Mouse (Mus musculus) myocyte (in vitro differentiated cells): ENCODE data around the gene Hbq1b. TPM values are rescaled to one million over a fixed set of nuclear protein-coding genes. Genes with fewer than 3 reads are reported as not detected.
"Not testable (repeated sequence)": the region's sequence is repeated elsewhere in the genome, so short reads cannot be mapped to it uniquely, and the experiment has no call there.

Experiments used
- H3K27me3 ChIP-seq: one replicate; pipeline ENCODE4 v1.6.1; 2011; ENCODE audit not compliant: control insufficient read depth, insufficient read depth, insufficient read length
- H3K36me3 ChIP-seq: one replicate; pipeline ENCODE4 v1.6.1; 2011; ENCODE audit not compliant: control insufficient read depth, insufficient read depth
- H3K4me2 ChIP-seq: one replicate; pipeline ENCODE4 v1.6.1; 2011; ENCODE audit warnings: low read depth, control low read depth
- H3K4me3 ChIP-seq: one replicate; pipeline ENCODE4 v1.5.1; 2011; ENCODE audit warnings: mild to moderate bottlenecking, control low read depth, moderate library complexity
- H3K79me2 ChIP-seq: one replicate; pipeline ENCODE4 v1.6.1; 2011; ENCODE audit not compliant: control insufficient read depth, insufficient read depth
- H3ac ChIP-seq: one replicate; pipeline ENCODE4 v1.6.1; 2011; ENCODE audit not compliant: control insufficient read depth, insufficient read length
- CEBPB ChIP-seq: IDR thresholded peaks from 2 replicates; pipeline ENCODE4 v1.6.1; 2011; ENCODE audit warnings: mild to moderate bottlenecking, moderate library complexity; ENCODE audit not compliant: poor library complexity, insufficient read depth, severe bottlenecking
- E2F4 ChIP-seq: IDR thresholded peaks from one replicate; pipeline ENCODE4 v1.6.1; 2011; ENCODE audit warnings: mild to moderate bottlenecking, control low read depth, moderate library complexity; ENCODE audit not compliant: insufficient read depth
- MAX ChIP-seq: IDR thresholded peaks from one replicate; pipeline ENCODE4 v1.6.1; 2011; ENCODE audit warnings: low read depth, mild to moderate bottlenecking, control low read depth
- MYOD1 ChIP-seq, 3 experiments: IDR thresholded peaks; one replicate each; pipeline ENCODE4 v1.6.1; 2011; ENCODE audit warnings: control low read depth in 2 of 3, low read depth in 2 of 3, mild to moderate bottlenecking in 2 of 3, moderate library complexity in 1 of 3; ENCODE audit not compliant: insufficient read length in 2 of 3, control insufficient read depth in 1 of 3
- MYOG ChIP-seq, 3 experiments: IDR thresholded peaks; one replicate each; pipeline ENCODE4 v1.6.1; 2011; ENCODE audit warnings: control low read depth in 2 of 3, low read depth in 2 of 3, mild to moderate bottlenecking in 2 of 3; ENCODE audit not compliant: insufficient read length in 2 of 3, control insufficient read depth in 1 of 3, insufficient read depth in 1 of 3
- POLR2A ChIP-seq: IDR thresholded peaks from one replicate; pipeline ENCODE4 v1.6.1; 2011; ENCODE audit warnings: low read depth, mild to moderate bottlenecking, control low read depth, moderate library complexity; ENCODE audit not compliant: insufficient read length
- POLR2AphosphoS2 ChIP-seq: IDR thresholded peaks from one replicate; pipeline ENCODE4 v1.6.1; 2011; ENCODE audit warnings: low read depth, control low read depth; ENCODE audit not compliant: insufficient read length
- REST ChIP-seq: IDR thresholded peaks from one replicate; pipeline ENCODE4 v1.6.1; 2011; ENCODE audit warnings: mild to moderate bottlenecking, control low read depth, moderate library complexity; ENCODE audit not compliant: insufficient read depth, insufficient read length
- SRF ChIP-seq: IDR thresholded peaks from one replicate; pipeline ENCODE4 v1.6.1; 2011; ENCODE audit warnings: low read depth; ENCODE audit not compliant: control insufficient read depth, insufficient read length
- TCF12 ChIP-seq: IDR thresholded peaks from one replicate; pipeline ENCODE4 v1.6.1; 2011; ENCODE audit warnings: mild to moderate bottlenecking, control low read depth; ENCODE audit not compliant: poor library complexity, insufficient read depth, severe bottlenecking
- TCF3 ChIP-seq: IDR thresholded peaks from one replicate; pipeline ENCODE4 v1.6.1; 2011; ENCODE audit warnings: low read depth, control low read depth; ENCODE audit not compliant: insufficient read length
- USF1 ChIP-seq: IDR thresholded peaks from one replicate; pipeline ENCODE4 v1.6.1; 2011; ENCODE audit warnings: low read depth, mild to moderate bottlenecking, control low read depth, moderate library complexity
- polyA plus RNA-seq: library from polyadenylated mRNA; unstranded; fragments of >200 nt; fragmentation: generic; extraction: Trizol; gene quantifications from one replicate; pipeline ENCODE4 v1.2.1, GENCODE M21; 2012; ENCODE audit warnings: missing spikeins

The Hbq1b gene
- polyA plus RNA-seq, 1 experiment = 0.16 TPM

DNA sequence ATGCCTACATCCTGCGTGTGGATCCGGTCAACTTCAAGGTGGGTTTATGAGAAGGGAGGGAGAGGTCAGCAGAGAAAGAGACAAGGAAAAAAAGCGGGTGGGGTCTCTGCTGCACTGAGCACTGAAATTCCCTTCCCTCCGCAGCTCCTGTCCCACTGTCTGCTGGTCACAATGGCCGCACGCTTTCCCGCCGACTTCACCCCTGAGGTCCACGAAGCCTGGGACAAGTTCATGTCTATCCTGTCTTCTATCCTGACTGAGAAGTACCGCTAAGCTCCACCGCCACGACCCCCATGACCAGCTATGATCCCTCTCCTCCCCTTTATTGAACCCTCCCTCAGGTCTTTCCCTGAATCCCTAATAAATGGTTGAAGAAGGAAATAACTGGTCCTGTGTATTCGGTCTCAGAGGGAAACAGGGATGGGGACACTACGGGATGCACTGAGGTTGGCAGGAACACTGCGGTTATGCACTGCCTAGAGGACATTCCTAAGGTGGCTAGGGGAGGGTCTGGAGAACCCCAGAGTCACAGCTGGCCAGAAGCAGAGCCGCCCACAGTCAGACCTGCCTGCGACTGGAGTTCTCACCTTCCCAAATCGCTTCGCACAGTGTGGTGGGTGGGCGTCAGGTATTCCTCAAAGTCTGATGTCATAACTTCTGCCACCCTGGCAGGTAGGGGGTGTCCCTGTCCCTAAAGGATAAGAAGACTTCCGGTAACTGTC, 8.9 kb upstream of the Hbq1b start:
- TF ChIP-seq TCF3 (no peak), TCF12 (no peak), USF1 (no peak), E2F4 (no peak), CEBPB (no peak), POLR2AphosphoS2 (no peak), SRF (no peak), MAX (no peak), MYOG (IDR thresholded peaks at IDR 0.05; ENCODE audit: control insufficient read depth in 1 of 3, insufficient read depth in 1 of 3, insufficient read length in 2 of 3, low read depth in 2 of 3) (no peak)
- Histone ChIP-seq H3K27me3 (peaks cover 36% of the 10 kb centered on the region), H3K36me3 (no peaks in the 10 kb centered on the region), H3ac (no peak overlapping the region), H3K4me2 (no peak overlapping the region), H3K4me3 (no peak overlapping the region), H3K79me2 (no peaks in the 10 kb centered on the region)

DNA sequence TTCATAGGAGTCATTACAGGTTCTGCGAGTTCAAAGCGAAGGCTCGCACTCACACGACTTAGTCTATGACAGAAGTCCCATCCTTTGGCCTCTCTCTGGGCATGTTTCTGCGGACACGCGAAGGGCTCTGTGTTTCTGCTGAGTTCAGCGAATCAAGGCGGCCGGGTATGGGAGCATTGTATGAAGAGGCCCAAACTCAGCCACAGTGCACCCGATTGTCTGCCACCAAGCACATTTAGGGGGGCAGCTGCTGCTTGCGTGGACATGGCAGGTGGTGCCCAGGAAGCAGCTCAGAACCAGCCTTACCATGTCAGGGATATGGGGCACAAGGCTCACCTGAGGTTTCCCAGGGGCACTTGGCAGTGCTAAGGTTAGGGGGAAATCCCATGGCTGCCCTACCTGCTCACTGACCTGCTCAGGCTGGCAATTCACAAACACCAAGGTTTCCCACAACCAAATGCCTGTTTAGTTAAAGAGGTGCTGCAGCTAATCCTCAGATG, 8.3 kb upstream of the Hbq1b start:
- Histone ChIP-seq H3K36me3 (no peaks in the 10 kb centered on the region), H3K4me3 (no peak overlapping the region), H3K4me2 (no peak overlapping the region), H3K79me2 (no peaks in the 10 kb centered on the region), H3K27me3 (peaks cover 36% of the 10 kb centered on the region), H3ac (no peak overlapping the region)
- TF ChIP-seq POLR2AphosphoS2 = no peak
- TF ChIP-seq MYOD1 (IDR thresholded peaks at IDR 0.05; ENCODE audit: control insufficient read depth in 1 of 3, insufficient read length in 2 of 3, low read depth in 2 of 3) = no peak
- TF ChIP-seq MAX = no peak
- no peak for TF ChIP-seq E2F4
- TF ChIP-seq SRF = no peak
- TF ChIP-seq MYOG (IDR thresholded peaks at IDR 0.05; ENCODE audit: control insufficient read depth in 1 of 3, insufficient read depth in 1 of 3, insufficient read length in 2 of 3, low read depth in 2 of 3) = no peak
- no peak for TF ChIP-seq CEBPB
- no peak for TF ChIP-seq REST
- no peak for TF ChIP-seq TCF12
- no peak for TF ChIP-seq TCF3
- TF ChIP-seq POLR2A = no peak
- TF ChIP-seq USF1 = no peak

DNA sequence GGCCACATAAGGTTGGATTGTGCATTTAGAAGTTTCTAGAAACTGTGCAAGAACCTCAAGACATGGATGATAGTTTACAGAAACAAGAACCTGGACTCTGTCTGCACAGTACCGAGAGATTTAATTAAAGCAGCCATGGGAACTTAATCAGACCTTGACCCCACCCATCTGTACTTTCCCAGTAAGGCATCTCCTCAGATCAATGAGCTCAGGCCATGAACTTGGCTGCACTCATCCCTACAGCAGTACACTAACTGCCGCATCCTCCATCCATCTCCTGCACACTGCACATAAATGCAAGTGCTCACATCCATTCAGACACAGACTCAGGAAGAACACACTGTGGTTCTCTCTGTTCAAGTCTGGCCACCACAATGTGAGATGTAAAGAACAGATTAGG, 6.1 kb upstream of the Hbq1b start:
- no peak overlapping the region for H3K4me3 ChIP-seq
- H3K27me3 ChIP-seq = peaks cover 36% of the 10 kb centered on the region
- no peak overlapping the region for H3K4me2 ChIP-seq
- no peaks in the 10 kb centered on the region for H3K36me3 ChIP-seq
- no peaks in the 10 kb centered on the region for H3K79me2 ChIP-seq
- TF ChIP-seq E2F4 (no peak), POLR2AphosphoS2 (no peak)
- H3ac ChIP-seq = no peak overlapping the region

DNA sequence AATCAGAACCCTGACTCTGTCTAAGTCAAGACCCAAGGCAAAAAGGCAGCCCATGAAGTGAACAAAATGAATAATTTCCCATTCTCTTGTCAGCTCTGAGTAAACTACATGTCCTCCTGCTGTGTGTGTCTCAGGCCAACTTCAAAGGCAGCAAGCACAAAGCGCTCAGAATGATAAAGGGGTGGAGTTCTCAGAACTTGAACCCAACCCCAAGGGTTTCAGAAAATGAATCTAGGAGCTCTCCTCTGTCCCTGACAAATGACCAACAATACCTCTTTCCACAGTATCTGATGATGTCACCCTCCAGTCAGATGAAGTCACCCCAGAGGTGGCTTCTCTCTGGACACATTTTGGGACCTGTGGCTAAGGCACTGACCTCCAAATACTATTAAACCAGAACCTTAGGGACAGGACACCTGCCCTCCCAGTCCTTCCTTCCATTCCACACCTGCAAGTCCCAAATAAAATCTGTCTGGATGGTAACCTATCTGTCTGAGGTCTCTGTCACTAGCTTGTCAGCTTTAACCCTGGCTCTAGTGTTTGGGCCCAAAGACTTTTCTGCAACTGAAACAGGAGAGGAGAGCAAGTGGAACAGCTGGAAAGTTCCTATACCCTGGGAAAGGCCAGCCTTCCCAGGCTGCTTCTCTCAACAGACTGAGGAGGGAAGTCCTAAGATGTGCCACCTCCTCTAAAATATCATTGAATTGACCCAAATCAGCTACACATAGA, 5.2 kb upstream of the Hbq1b start:
- H3K36me3 ChIP-seq = no peaks in the 10 kb centered on the region
- H3K27me3 ChIP-seq = peaks cover 29% of the 10 kb centered on the region
- H3K4me2 ChIP-seq = no peak overlapping the region
- no peaks in the 10 kb centered on the region for H3K79me2 ChIP-seq
- TF ChIP-seq USF1 (no peak), TCF12 (no peak), E2F4 (no peak), SRF (no peak), TCF3 (no peak), MYOG (IDR thresholded peaks at IDR 0.05; ENCODE audit: control insufficient read depth in 1 of 3, insufficient read depth in 1 of 3, insufficient read length in 2 of 3, low read depth in 2 of 3) (no peak), POLR2A (no peak), POLR2AphosphoS2 (no peak), MAX (no peak), REST (no peak), CEBPB (no peak), MYOD1 (IDR thresholded peaks at IDR 0.05; ENCODE audit: control insufficient read depth in 1 of 3, insufficient read length in 2 of 3, low read depth in 2 of 3) (no peak)
- no peak overlapping the region for H3K4me3 ChIP-seq
- H3ac ChIP-seq = no peak overlapping the region

DNA sequence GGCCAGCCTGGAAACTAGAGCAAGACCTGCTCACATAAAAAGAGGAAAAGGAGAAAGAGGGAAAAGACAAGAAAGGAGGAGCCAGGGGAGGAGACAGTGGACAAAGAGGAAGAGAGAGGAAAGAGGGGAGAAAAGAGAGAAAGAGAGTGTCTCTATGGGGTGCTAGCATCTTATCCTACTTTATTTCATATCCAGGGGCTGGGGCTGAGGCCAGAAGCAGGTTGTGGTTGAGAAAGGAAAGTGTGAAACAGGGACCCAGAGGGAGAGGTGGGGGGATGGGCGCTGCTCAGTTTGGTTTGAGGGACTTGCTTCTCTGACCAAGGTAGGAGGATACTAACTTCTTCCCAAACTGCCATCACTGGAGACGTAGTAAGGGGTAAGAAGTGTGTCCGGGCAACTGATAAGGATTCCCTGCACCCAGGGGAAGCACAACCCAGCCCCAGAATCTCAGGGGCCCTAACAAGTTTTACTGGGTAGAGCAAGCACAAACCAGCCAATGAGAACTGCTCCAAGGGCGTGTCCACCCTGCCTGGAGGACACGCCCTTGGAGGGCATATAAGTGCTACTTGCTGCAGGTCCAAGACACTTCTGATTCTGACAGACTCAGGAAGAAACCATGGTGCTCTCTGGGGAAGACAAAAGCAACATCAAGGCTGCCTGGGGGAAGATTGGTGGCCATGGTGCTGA, 3.5 kb upstream of the Hbq1b start, which contains the start of gene Hba-a1:
Hba-a1 (plus strand) TSS at position 421 of the 687 bp plus-strand sequence.
- H3ac ChIP-seq, H3K36me3 ChIP-seq, H3K4me2 ChIP-seq, H3K79me2 ChIP-seq, H3K4me3 ChIP-seq: not testable (repeated sequence)
- peaks cover 18% of the 10 kb centered on the region for H3K27me3 ChIP-seq

DNA sequence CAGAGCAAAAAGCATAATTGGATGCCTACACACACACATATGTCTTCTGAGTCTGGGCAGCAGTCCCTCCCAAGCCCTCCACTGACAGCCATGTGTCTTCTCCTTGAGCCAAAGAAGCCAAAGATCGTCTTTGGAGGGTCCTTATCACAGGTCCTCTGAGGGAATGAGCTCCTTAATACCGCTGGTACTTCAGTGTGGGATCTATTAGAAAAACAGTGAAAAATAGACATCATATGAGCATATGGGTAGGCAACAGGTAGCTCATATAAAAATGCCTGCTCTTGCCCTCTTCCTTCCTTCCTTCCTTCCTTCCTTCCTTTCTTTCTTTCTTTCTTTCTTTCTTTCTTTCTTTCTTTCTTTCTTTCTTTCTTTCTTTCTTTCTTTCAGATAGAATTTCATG, 2.2 kb upstream of the Hbq1b start:
- H3ac ChIP-seq, H3K79me2 ChIP-seq, H3K27me3 ChIP-seq, H3K4me2 ChIP-seq, H3K4me3 ChIP-seq, H3K36me3 ChIP-seq: not testable (repeated sequence)
